Mouse (Mus musculus) myocyte (in vitro differentiated cells): ENCODE results near the gene Zfp146.

Source experiments
- POLR2AphosphoS2 ChIP-seq: IDR thresholded peaks from one replicate; pipeline ENCODE4 v1.6.1; 2011; ENCODE audit warnings: low read depth, control low read depth; ENCODE audit not compliant: insufficient read length
- USF1 ChIP-seq: IDR thresholded peaks from one replicate; pipeline ENCODE4 v1.6.1; 2011; ENCODE audit warnings: low read depth, mild to moderate bottlenecking, control low read depth, moderate library complexity

GRCm38 (mm10) chr7:30181308-30181707, 11.8 kb upstream of the Zfp146 start:
- TF ChIP-seq USF1: no peak
- no peak for TF ChIP-seq POLR2AphosphoS2
